Mouse (Mus musculus) large intestine, adult 2 months (tissue): ENCODE measurements at regions not wholly inside any gene's neighbourhood (a gene's known extent, or its start where the extent isn't known, plus 50 kb on each side); places are given as distances from the start of the nearest gene placed in this dataset.

Source experiments
- DNase-seq: peaks from one replicate; pipeline ENCODE4 v3.0.0-alpha.2; 2012; ENCODE audit warnings: low read depth, low spot score
- WGBS: fragments of 180-500 bp; shearing (Covaris S2); methylation state at CpG from one replicate; pipeline ENCODE4 v1.1.7; 2018; 5-methylcytosine and 5-hydroxymethylcytosine counted together

GRCm38 (mm10) chr6:116767738-116768522, 51.2 kb upstream of the Tmem72 start:
- DNase-seq: peak; percentile 22
- WGBS: 30% methylated on average over 17 of the region's 17 CpGs

- DNase-seq: no peak
These were observed 58.4 kb upstream of the Tmem72 start for GRCm38 (mm10) chr6:116774954-116775675.

GRCm38 (mm10) chr6:116786553-116787335, 70.0 kb upstream of the Tmem72 start:
- DNase-seq: no peak
- 64% methylated on average over 3 of the region's 3 CpGs for WGBS

More at GRCm38 (mm10) chr6:116774954-116775675, 58.4 kb upstream of the Tmem72 start:
- WGBS: 73% methylated on average over 12 of the region's 12 CpGs

GRCm38 (mm10) chr6:116793321-116793960, 76.7 kb upstream of the Tmem72 start:
- DNase-seq: no peak
- WGBS: 52% methylated on average over 4 of the region's 4 CpGs

- WGBS: 43% methylated on average over 9 of the region's 9 CpGs
- no peak for DNase-seq
These were observed 77.2 kb upstream of the Tmem72 start for GRCm38 (mm10) chr6:116793961-116794336.

- no peak for DNase-seq
- WGBS: 41% methylated on average over 12 of the region's 12 CpGs
These were observed 104.7 kb upstream of the Tmem72 start for GRCm38 (mm10) chr6:116821215-116821912.

GRCm38 (mm10) chr6:116822605-116823004, 105.9 kb upstream of the Tmem72 start:
- DNase-seq: no peak
- 93% methylated on average over 6 of the region's 6 CpGs for WGBS

GRCm38 (mm10) chr6:116825628-116826027, 108.9 kb upstream of the Tmem72 start:
- 81% methylated on average over 2 of the region's 2 CpGs for WGBS
- no peak for DNase-seq

GRCm38 (mm10) chr6:116829341-116829740, 112.6 kb upstream of the Tmem72 start:
- no peak for DNase-seq
- WGBS: 12% methylated on average over 2 of the region's 2 CpGs

- 70% methylated on average over 11 of the region's 11 CpGs for WGBS
- no peak for DNase-seq
These were observed 129.5 kb upstream of the Tmem72 start for GRCm38 (mm10) chr6:116845990-116846862.

- WGBS: 73% methylated on average over 10 of the region's 10 CpGs
These were observed 131.9 kb upstream of the Tmem72 start for GRCm38 (mm10) chr6:116848538-116849093.

GRCm38 (mm10) chr6:116854029-116854428, 137.3 kb upstream of the Tmem72 start:
- no peak for DNase-seq
- WGBS: 84% methylated on average over 6 of the region's 6 CpGs

More at GRCm38 (mm10) chr6:116848538-116849093, 131.9 kb upstream of the Tmem72 start:
- DNase-seq: no peak

- DNase-seq: no peak
- 69% methylated on average over 2 of the region's 2 CpGs for WGBS
These were observed 139.4 kb upstream of the Tmem72 start for GRCm38 (mm10) chr6:116856093-116856492.

GRCm38 (mm10) chr6:116856917-116857491, 140.3 kb upstream of the Tmem72 start:
- no peak for DNase-seq
- 84% methylated on average over 1 of the region's 1 CpGs for WGBS

GRCm38 (mm10) chr6:116863130-116863529, 146.4 kb upstream of the Tmem72 start:
- 33% methylated on average over 2 of the region's 2 CpGs for WGBS
- DNase-seq: no peak

GRCm38 (mm10) chr6:116863626-116864025, 146.9 kb upstream of the Tmem72 start:
- 84% methylated on average over 2 of the region's 2 CpGs for WGBS

GRCm38 (mm10) chr6:116893299-116893698, 176.6 kb upstream of the Tmem72 start:
- WGBS: 80% methylated on average over 8 of the region's 8 CpGs
- DNase-seq: no peak

More at GRCm38 (mm10) chr6:116863626-116864025, 146.9 kb upstream of the Tmem72 start:
- DNase-seq: no peak
